20 mouse cellular contexts compared by ENCODE assay signal in the genomic region with DNA sequence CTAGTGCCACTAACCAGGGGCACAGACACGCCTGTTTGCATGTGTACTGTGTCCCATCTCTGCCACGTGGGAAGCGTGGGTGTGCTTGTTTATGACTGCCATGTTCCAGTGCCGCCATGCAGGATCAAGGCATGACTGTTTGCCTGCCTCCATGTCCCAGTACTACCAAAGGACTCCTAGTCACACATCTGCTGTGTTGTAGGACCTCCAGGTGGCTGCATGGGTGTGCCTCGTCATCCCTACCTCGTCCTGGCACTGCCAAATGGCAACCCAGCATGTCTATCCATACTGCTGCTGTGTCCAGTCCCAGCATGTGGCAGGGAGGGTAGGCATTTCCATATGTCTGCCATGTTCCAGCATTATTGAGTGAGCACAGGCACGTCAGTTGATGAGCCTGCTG. TPM values are rescaled to one million over a fixed set of nuclear protein-coding genes. Genes with fewer than 3 reads are reported as not detected.
"Had no signal": no experiment of that assay in that cellular context is flagged by ENCODE, and none has a peak within 500 bp of the region (broad histone marks: within the 10 kb centered on the region; RNA-seq: fewer than 3 reads in every experiment).

No protein-coding gene starts in this region.

- H3K9me3 ChIP-seq: lung, embryonic 15.5 days; midbrain, embryonic 10.5 days; midbrain, embryonic 12.5 days; neural tube, embryonic 13.5 days; neural tube, embryonic 15.5 days had no signal

- H3K27ac ChIP-seq: liver, embryonic 14.5 days; lung, embryonic 15.5 days; midbrain, embryonic 10.5 days; midbrain, embryonic 12.5 days; neural tube, embryonic 13.5 days; neural tube, embryonic 15.5 days had no signal

- H3K4me2 ChIP-seq: lung, embryonic 15.5 days; midbrain, embryonic 12.5 days; neural tube, embryonic 13.5 days; neural tube, embryonic 15.5 days had no signal

- H3K4me3 ChIP-seq: lung, embryonic 15.5 days; midbrain, embryonic 10.5 days; midbrain, embryonic 12.5 days; myocyte; neural tube, embryonic 13.5 days; neural tube, embryonic 15.5 days had no signal

- H3K9ac ChIP-seq: liver, embryonic 14.5 days; lung, embryonic 15.5 days; midbrain, embryonic 12.5 days; neural tube, embryonic 13.5 days; neural tube, embryonic 15.5 days had no signal

- ATAC-seq: lung, postnatal 0 days; midbrain, embryonic 16.5 days had no signal

- H3K36me3 ChIP-seq: lung, embryonic 15.5 days; midbrain, embryonic 10.5 days; midbrain, embryonic 12.5 days; neural tube, embryonic 13.5 days; neural tube, embryonic 15.5 days had no signal

- H3K27me3 ChIP-seq: lung, embryonic 15.5 days; neural tube, embryonic 13.5 days; neural tube, embryonic 15.5 days had no signal

- DNase-seq: lung, adult 2 months; lung, postnatal 4 days; midbrain, embryonic 14.5 days; retina, postnatal 1 day; right cerebral cortex, adult 18-20 months; right cerebral cortex, postnatal 25 days; right cerebral cortex, postnatal 4 days; thymus, adult 2 months; thymus, postnatal 25 days; thymus, postnatal 4 days had no signal

RNA-seq across cellular contexts. Expression of gene Gnaz, which starts 38.7 kb away (rescaled TPM):
- total RNA-seq: megakaryocyte-erythroid progenitor cell, adult 5-6 weeks had no signal
